In the genomic region with DNA sequence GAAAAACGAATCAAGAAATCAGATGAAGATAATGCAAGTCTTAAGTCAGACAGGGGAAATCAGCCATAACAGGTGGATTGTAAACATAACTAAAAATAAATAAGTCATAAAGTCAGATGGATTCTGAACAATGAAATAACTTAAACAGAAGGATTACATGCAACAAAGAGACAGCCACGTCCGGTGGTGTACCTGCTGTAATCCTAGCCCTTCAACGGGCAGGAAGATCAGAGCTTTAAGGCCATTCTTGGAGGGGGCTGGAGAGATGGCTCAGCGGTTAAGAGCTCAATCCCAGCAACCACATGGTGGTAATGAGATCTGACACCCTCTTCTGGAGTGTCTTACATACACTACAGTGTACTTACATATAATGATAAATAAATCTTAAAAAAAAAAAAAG, we compare ENCODE assay signal across 20 mouse cellular contexts. TPM values are rescaled to one million over a fixed set of nuclear protein-coding genes. Genes with fewer than 3 reads are reported as not detected.
"Had no signal": no experiment of that assay in that cellular context is flagged by ENCODE, and none has a peak within 500 bp of the region (broad histone marks: within the 10 kb centered on the region; RNA-seq: fewer than 3 reads in every experiment).

No protein-coding gene starts in this region.

- H3K9me3 ChIP-seq: liver, embryonic 15.5 days; midbrain, embryonic 13.5 days; neural tube, embryonic 15.5 days had no signal

- H3K4me2 ChIP-seq: liver, embryonic 15.5 days; midbrain, embryonic 13.5 days had no signal

- ATAC-seq: intestine, embryonic 16.5 days; midbrain, embryonic 13.5 days had no signal

- H3K9ac ChIP-seq: liver, embryonic 15.5 days; midbrain, embryonic 13.5 days; neural tube, embryonic 15.5 days had no signal

- H3K4me3 ChIP-seq: liver, embryonic 15.5 days; midbrain, embryonic 13.5 days; neural tube, embryonic 15.5 days had no signal

- H3K27ac ChIP-seq: liver, embryonic 15.5 days; midbrain, embryonic 13.5 days; neural tube, embryonic 15.5 days had no signal

- DNase-seq: kidney, adult 8-10 months; kidney, postnatal 25 days; liver; lung, adult 2 months; lung, postnatal 36 days; right cerebral cortex, adult 18-20 months; right cerebral cortex, postnatal 25 days; thymus, adult 2 months; thymus, postnatal 36 days had no signal

RNA-seq across cellular contexts. Expression of gene Gm10392, which starts 7.7 kb away (rescaled TPM):
- total RNA-seq: layer of hippocampus, postnatal 25 days; left cerebral cortex, postnatal 36 days; midbrain, postnatal 0 days had no signal
- polyA plus RNA-seq: kidney, embryonic 16.5 days; midbrain, postnatal 0 days; neural tube, embryonic 11.5 days; small intestine, adult 2 months; stomach, embryonic 16.5 days had no signal
